Mouse (Mus musculus): ENCODE results near the gene Dmxl2.

The Dmxl2 gene

DNA sequence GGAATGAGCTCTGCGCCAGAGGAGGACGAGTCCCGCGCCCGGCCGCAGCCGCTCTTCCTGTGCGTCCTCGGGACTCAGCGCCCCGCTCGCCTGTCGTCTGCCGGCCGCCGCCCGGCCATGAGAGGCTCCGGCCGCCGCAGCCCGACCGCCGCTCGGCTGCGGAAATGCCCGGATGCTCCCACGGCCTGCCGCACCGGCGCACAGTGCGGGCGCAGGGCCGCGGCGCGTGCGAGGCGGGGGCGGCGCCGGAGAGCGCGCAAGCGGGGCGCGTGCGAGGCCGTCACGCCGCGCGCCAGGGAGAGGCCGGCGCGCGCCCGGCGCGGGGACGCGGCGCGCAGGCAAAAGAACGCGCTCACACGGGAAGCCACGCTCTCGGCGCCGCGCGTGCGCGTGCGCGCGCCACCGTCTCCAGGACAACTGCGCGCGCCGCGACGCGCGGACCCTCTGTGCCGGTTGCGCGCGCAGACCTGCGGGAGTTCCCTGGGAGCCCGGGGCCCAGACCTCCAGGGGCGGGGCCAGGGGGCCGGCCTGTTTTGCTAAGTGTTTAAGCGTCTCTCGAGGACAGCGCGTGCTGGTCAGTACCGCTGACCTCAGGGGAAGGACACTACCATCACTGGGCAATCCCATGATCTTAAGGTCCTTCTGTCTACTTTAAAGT is at the start of gene Dmxl2:
Dmxl2 (minus strand) TSS at position 174 of the 658 bp plus-strand sequence.
- in situ Hi-C loops (cut with MboI; ENCODE audit: unreplicated experiment in 2 of 2) = no loop called here

DNA sequence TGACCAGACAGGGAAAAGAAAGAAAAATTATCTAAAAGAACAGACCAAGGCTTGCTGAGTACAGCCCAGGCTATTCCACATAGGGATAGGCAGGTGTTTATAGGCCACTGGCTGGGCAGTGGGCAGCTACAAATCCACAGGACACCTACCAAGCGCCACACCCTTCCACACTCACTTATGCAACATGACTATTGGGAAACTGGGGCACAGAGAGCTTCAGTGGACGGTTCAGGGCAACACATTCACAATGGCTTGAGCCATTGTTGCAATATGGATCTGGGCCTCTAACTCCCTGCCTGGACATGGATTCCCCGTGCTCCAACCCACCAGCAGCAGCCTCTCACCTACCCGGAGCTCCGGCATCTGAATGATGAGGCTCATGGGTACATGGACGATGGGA is 48.0 kb upstream of the Dmxl2 start:
- in situ Hi-C loops (cut with MboI; ENCODE audit: unreplicated experiment in 2 of 2) = no loop called here

DNA sequence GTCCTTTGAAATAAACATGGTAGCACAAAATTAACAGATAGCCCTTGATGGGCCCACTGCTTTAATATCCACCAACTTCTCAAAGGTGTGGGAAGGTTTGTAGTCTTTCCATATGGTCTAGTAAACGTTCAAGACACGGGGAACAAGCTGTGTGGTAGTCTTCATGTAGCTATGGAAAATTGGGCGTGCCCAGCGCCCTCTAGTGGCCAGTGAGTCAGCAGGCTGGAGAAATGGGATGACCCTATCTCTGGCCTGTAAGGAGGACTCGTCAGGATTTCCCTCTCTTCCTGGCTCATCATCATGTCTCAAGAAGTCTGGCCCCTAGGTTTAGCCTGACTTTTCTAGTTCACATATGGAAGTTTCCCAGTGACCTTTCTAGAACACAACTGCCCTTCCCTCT is 46.1 kb upstream of the Dmxl2 start:
- in situ Hi-C loops (cut with MboI; ENCODE audit: unreplicated experiment in 2 of 2) = no loop called here

DNA sequence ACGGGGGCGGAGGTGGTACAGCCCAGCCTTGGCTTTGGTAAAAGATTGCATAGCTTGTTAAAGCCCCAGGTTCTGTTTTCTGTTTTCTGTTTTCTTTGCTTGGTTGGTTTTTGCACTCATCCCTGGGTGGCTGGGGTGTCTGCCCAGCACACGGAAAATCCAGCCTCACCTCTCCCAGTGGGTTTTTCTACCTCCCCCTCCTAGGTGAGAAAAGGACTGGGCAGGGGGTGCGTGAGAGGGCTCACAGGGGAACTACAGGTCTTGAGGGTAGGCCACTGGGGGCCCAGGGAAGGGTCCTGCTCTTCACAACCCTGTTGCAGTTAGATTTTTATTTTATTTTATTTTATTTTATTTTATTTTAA is 43.5 kb upstream of the Dmxl2 start:
- in situ Hi-C loops (cut with MboI; ENCODE audit: unreplicated experiment in 2 of 2) = no loop called here

DNA sequence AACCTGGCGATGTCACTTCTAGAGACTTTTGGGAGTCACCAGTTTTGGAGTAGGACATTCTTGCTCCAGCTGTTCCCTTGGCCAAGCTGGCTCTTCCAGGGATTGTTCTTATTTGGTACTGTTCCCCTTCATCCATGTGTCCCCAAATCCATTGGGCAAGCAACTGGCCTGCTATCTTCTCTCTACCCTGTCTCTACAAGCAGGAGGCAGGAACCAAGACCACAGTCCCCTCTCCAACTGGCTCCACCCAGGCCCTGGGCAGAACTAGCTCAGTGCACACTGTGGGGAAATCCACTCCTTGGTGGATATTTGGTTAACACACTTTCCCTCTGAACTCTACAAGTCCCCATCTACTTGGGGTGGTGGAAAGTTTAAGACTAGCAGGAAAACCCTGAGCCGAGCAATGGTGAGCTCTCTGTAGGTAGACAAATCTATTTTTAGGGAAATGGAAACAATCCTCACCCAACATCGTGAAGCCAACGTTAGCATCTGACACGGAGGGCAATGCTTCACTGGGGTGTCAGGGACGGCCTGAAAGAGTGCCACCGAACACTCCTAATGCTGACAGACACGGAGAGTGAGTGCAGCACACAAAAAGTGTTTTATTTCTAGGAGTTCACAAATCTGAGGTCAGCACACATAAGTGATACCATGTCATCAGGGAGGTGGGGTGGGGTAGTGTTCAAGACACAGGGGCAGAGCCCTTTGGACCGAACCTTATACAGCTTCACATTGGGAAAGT is 43.0 kb upstream of the Dmxl2 start:
- in situ Hi-C loops (cut with MboI; ENCODE audit: unreplicated experiment in 2 of 2) = no loop called here

DNA sequence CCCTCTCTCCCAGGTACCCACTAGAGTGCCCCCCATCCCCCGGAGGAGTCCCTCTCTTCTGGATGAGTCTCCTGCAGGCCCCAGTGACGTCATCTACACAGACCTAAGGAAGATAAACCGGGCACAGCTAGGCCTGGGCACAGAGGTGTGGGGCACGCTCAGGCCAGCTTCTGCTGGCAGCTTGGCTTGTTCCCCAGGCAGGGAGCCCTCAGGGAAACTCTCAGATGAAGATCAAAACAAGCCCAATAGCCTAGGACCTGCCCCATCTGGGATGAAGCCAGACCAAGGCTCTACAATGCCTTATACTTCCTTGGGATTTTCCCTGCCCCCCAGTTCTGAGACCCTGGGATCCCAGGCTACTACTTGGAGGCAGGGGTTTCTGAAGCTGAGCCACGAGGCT is 39.4 kb upstream of the Dmxl2 start:
- in situ Hi-C loops (cut with MboI; ENCODE audit: unreplicated experiment in 2 of 2) = no loop called here

DNA sequence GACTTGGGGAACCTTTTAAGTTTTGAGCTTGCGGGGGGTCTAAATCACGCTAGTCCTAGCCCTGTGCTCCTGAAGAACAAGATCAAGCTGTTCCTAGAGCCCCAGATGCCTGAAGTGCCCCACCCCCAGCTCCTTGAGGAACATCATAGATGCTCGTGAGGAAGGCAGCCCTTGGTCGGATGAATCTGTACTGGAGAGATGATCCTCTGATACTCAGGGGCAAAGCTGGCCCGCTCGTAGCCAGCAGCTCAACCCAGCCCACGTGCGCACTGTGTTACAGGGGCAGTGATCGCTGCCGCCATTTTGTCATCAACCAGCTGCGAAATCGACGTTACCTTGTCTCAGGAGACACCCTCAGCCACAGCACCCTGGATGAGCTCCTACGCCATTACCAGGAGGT is 37.3 kb upstream of the Dmxl2 start, which contains the start of gene Sh2d7:
Sh2d7 (plus strand) TSS at position 301 of the 400 bp plus-strand sequence.
- in situ Hi-C loops (cut with MboI; ENCODE audit: unreplicated experiment in 2 of 2) = no loop called here

DNA sequence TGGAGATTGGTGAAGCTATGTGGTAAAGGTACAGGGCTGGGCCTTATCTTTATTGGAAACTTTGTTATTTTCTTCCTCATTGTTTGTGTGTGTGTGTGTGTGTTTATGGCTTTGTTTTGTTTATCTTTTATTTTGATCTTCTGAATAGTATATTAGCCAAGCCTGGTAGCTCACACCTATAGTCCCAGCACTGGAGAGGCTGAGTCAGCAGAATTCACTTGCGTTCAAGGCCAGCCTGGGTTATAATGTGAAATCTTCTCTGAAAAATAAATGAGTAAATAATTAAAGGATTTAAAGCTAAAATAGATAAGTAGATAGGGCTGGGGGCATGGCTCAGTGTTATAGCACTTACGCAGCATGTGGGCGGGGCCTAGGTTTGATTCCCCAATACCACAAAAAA is 36.8 kb upstream of the Dmxl2 start:
- in situ Hi-C loops (cut with MboI; ENCODE audit: unreplicated experiment in 2 of 2) = no loop called here

DNA sequence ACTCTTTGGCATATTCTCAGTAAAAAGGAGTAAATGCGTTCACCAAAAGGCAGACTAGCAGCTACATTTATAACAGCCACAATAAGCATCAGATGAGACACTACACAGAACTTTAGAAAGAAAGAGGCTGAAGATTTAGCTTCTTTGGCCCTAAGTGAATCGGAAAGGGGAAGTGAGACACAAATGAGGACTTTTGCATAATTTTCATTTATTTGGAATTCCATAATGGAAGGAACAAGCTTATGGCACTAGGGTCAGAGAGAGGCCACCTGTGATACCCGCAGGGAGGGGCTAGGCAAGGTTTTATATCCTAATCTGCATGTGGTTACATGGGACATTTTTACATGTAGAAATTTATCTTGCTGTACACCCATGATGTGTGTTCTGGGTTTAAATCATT is 36.1 kb upstream of the Dmxl2 start:
- in situ Hi-C loops (cut with MboI; ENCODE audit: unreplicated experiment in 2 of 2) = no loop called here

DNA sequence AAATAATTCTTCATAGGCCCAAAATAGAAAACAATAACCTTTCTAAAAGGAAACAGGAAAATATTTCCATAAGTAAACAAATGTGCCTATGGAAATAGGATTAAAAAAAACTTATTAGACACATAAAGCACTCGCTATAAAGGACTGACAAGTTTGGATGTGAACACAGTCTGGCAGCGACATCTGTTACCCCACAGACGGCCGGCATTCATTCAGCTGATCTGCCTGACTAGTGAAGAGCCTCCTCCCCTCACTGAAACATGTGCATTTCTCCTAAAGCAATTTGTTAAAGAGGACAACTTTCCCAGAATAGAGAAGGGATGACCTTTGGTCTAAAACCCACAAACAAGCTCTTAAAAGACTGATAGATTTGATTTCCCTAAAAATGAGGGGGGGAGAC is 35.6 kb upstream of the Dmxl2 start:
- in situ Hi-C loops (cut with MboI; ENCODE audit: unreplicated experiment in 2 of 2) = no loop called here

DNA sequence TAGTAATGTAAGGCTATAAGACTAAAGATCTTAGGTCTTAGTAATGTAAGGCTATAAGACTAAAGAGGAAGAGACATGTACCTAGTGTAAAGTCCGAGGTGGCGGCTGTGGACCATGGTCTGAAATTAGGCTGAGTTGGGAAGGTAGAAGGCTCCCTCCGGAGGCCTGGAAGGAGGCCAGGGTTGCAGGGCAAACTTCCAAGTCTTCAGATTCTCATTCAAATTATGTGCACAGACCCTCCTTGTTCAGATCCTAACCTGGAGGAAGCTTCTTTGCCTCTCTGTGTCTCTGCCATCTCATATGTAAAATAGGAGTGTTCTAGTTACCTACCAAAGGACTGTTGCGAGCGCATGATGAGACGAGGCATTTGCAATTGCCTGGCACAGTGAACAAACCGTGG is 34.8 kb upstream of the Dmxl2 start:
- in situ Hi-C loops (cut with MboI; ENCODE audit: unreplicated experiment in 2 of 2) = no loop called here

DNA sequence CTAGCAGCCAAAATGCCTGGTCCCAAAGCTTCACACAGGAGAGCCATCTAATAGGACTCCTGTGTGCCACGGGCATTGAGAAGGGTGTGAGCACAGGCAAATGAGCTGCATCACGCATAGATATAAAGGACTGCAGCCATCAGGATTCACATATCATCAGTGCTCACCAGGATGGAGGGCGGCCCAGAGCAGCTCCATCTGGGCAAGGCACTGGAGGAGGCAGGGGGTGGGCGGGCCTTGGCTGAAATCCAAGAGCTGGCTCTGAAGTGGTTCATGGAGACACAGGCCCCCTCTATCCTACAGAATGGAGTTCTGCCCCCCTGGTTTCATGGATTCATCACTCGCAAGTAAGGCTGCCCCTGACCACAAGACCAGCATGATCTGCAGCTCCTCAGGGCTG is 32.5 kb upstream of the Dmxl2 start:
- in situ Hi-C loops (cut with MboI; ENCODE audit: unreplicated experiment in 2 of 2) = no loop called here

DNA sequence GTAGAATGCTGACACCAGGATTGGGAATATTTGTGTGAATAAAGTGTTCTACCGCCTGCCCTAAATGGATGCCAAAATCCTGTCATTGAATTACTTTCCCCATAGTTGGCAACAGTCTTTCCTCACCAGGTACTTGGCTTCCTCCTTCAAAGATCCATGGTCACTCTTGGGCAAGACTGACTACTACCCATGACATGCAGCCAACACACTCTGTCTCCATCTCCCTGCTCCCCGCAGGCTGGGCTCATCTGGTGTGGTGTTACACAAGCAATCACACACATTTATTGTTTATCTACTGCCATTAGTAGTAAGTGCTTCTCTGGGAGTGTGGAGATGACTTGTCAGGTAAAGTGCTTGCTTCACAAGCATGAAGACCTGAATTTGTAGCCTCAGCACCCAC is 31.5 kb upstream of the Dmxl2 start:
- in situ Hi-C loops (cut with MboI; ENCODE audit: unreplicated experiment in 2 of 2) = no loop called here

DNA sequence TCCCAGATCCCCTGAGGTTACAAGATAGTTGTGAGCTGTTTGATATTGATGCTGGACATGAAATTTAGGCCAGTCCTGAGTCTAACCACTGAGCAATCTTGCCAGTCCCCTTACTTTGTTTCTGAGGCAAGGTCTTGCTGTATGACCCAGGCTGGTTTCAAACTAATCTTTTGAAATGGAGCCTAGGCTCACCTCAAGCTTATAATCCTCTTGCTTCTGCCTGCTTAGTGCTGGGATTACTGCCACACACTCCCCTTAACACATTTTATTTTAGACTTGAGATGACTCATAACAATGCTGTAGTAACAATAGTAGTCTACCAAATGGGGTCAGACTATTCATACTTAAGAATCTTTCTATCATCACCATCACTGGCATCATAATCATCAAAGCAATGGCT is 30.0 kb upstream of the Dmxl2 start:
- in situ Hi-C loops (cut with MboI; ENCODE audit: unreplicated experiment in 2 of 2) = no loop called here

DNA sequence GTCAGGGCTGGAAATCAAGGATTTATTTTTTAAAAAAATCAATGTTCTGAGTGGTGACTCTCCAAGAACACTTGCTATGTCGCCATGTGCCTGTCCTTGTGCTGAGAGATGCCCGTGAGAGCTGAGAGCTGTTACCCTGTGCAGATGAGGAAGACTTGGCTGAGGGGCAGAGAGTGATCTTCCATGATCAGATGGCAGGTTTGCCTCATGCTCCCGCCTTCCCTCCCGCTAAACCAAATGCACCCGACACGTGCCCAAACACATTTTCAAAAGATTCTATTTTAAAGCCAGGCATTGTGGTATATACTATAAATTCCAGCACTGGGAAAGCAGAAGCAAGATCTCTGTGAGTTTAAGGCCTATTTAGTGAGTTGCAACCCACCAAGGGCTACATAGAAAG is 29.4 kb upstream of the Dmxl2 start:
- in situ Hi-C loops (cut with MboI; ENCODE audit: unreplicated experiment in 2 of 2) = no loop called here

DNA sequence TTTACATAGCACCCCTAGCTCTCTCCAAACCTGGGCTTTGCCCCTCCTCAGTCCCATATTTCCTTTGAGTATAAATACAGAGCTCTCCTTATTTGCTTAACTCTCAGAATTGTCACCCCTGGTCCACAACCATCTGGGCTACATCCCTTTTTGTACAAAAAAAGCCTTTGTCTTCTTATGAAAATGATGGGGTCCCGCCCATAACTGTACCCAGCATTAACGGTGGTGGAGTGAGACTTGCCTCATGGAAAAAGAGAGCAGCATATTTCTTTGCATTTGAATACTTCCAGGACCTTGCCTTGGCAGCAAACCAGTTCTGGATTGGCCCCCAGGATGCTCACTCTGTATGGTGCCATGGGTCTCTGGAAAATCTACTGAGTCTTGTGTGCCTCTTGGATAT is 28.5 kb upstream of the Dmxl2 start:
- in situ Hi-C loops (cut with MboI; ENCODE audit: unreplicated experiment in 2 of 2) = no loop called here

DNA sequence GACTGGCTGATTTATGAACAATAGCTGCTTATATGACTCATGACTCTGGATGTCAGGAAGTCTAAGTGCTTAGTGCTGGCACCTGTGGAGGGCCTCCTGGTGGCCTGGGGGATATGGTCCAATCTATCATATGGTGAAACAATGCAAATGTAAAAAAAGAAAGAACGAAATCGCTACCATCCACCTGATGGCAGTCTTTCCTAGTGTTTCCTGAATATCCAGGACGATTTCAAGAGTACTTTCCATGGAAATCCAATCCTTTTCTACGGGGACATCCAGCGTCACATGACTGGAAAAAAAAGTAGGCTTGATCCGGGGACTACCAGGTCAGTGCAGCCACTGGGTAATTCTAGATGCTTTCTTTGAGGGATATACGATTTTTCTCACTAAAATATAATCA is 26.3 kb upstream of the Dmxl2 start:
- in situ Hi-C loops (cut with MboI; ENCODE audit: unreplicated experiment in 2 of 2) = no loop called here

DNA sequence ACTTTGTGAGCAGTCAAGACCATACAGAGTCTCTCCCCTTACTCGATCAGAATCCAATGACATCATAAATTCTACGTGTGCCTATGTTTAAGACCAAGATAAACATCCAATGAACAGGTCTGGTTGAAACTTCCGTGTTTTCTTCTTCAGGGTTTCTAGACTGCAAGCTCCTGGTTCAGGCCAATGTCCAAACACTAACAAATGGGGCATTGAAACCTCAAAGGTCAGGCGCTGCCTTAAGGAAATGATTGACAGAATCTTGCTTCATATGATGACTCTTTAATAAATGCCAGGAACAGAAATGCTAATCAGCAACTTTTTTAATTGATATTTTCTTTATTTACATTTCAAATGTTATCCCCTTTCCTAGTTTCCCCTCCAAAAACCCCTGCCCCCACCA is 18.9 kb upstream of the Dmxl2 start:
- in situ Hi-C loops (cut with MboI; ENCODE audit: unreplicated experiment in 2 of 2) = no loop called here

DNA sequence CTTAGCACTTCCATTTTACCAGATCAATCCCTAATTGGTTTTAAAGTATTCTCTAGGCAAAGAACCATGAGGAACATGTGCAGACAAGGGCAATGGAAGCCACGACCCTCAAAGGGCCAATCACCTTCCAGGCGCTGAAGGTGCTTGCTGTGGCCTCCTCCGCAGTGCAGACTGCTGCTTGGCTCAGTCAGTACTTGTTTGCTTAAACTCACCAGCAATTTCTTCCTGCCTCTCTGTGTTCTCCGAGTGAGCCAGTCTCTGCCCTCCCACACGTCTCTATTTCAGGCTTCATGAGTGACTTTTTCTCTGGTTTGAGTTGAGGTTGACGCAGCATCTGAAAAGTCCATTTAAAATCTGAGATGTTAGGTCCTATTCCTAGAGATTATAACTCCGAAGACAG is 17.5 kb upstream of the Dmxl2 start:
- in situ Hi-C loops (cut with MboI; ENCODE audit: unreplicated experiment in 2 of 2) = no loop called here

DNA sequence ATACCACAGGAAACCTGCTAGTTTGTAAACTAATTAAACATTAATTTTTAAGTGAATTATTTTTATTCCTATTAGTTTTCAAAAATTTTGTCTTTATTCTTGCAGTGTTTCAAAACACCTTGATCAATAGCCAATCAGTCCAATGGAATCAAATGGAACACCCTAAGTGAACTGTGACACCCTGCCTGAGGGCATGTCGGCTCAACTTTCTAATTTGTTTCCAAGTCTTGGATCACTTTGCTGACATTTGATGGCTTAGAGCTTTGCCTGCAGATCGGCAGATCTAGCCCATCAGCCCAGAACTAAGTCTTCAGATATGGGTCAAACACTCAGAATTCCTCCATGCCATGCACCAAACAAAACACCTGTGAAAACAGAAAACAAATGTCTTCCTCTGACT is 14.6 kb upstream of the Dmxl2 start:
- in situ Hi-C loops (cut with MboI; ENCODE audit: unreplicated experiment in 2 of 2) = no loop called here

DNA sequence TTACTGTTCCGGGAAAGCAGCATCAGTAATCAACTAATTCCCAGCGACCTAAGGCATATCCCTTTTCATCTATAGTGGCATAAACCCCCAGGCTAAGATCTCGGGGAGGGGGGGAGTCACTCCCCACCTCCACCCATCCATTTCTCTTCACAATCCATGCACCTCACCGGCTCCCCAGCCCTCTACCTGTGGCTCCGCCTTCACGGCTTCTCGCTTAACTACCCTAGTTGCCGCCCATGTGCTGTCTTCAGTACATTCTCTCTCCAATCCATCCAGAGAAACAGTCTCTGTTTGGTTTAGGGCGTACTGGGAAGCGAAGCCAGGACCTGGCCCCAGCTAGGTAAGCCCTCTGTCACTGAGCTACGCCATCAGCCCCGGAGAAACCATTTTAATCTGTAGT is 1.4 kb upstream of the Dmxl2 start:
- in situ Hi-C loops (cut with MboI; ENCODE audit: unreplicated experiment in 2 of 2) = no loop called here

DNA sequence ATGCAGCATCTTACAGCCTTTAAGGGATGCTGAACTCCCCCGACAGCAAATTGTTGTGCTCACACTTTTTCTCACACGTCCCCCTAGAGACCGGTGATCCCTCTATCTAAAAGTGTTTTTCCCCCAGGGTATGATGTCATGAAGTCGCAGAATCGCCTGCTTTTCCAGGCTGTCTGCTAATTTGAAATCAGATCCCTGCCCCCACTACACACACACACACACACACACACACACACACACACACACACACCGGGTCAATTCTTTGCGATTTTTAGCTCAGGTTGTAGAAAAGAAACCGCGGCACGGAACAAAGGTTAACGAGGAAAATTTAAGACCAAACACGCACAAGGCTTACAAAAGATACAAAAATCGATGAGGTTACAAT is 677 bp upstream of the Dmxl2 start:
- in situ Hi-C loops (cut with MboI; ENCODE audit: unreplicated experiment in 2 of 2) = no loop called here

All from v-Abl transformed pro-B cells (cell line).